Mouse (Mus musculus) embryo, embryonic 10 days (tissue): ENCODE measurements around the gene Armc7.
"Not testable (repeated sequence)": the region's sequence is repeated elsewhere in the genome, so short reads cannot be mapped to it uniquely, and the experiment has no call there.

Experiments used
- DNase-seq: peaks from one replicate; pipeline ENCODE4 v3.0.0-alpha.2; 2015; ENCODE audit warnings: low spot score

The Armc7 gene

GRCm38 (mm10) chr11:115526446-115526845 is 51.0 kb downstream of the Armc7 start:
- DNase-seq: not testable (repeated sequence)

DNA sequence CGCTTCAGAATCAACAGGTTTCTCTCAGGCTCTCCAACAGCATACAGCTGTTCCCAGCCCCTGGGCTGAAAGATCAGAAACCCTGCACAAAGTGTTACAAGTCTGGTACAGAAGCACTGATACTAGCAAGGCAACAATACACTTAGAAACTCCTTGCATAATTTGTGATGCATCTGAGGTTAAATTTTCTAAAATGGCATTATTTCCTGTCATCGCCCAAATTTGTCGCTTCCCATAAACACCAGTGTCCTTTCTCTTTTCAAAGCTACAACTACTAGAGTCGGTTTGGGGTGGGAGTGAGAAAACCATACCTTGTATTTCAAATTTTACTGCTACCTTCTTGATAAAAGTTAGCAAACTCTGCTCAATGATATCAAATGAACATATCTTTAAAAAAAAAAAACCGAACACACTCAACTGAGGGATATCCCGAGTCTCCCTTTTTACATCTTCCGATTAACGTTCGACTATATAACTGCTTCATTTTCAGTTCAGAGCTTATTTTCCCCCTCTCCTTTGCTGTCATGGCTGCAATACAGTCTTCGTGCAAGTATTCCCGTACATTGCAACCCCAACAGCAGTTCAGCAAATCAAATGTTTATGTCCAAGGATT is 59.4 kb downstream of the Armc7 start:
- no peak for DNase-seq

DNA sequence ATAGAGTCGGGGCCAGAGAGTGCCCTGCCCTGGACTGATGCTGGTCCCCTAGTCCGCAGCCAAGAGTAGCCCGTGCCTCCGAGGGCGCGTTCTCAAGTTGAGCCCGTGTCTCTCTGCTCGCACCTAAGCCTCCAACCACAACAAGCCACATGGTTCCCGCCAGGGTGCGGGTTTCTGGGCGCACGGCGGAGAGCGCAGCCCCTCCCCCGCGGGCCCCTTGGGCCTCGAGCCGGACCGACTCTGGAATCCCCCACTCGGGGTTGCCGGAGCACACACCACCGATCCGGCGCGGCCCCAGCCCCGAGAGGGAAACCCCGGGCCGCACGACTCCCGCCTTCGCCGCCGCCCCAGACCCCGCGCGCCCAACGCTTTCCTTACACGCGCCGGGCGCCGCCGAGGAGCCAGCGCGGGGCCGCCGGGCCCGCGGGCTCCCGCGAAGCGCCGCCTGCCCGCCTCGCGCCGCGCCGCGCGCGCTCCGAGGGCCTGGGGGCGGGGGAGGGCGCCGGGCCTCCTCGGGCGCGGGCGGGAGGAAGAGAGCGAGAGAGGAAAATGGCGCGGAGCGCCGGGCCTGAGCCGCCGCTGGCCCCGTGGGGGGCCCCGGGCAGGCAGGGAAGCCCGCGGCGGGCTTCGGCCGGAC is 60.1 kb downstream of the Armc7 start:
- DNase-seq: peak; percentile 54

DNA sequence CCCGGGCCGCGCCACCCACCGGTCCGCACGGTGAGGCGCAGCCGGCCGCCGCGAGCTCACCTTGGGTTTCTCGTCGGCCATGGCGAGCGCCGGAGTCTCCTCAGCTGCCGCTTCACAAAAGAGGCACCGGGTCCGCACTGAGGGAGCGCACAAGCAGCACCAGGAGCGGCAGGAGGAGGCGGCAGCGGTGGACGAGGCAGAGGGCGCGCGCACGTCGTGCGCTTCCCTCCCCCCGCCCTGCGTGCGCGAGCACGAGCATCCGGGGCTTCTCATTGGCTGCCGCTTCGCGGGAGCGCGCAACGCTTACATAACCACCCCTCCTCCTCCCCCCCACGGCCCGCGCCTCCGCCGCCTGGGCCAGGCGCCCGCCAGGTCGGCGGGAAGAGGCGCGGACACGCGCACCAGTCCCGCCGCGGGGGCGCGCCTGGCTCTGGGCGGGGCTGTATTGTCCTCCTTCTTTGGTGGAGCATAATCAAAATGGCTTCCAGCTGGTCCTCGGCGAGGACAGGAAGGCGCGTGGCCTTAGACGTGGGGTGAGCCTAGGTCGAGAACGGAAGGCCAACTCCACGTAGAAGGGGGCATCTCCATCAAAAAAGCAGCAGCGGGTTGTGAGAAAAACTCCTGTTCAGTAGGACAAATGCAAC is 60.7 kb downstream of the Armc7 start, which contains the start of gene Sumo2:
Gene Sumo2, minus strand, starts transcription at position 239 of the 644 bp plus-strand sequence.
- peak; percentile 95 for DNase-seq

- peak; percentile 28 for DNase-seq
Observed at GRCm38 (mm10) chr11:115536856-115537568, 61.5 kb downstream of the Armc7 start.

DNA sequence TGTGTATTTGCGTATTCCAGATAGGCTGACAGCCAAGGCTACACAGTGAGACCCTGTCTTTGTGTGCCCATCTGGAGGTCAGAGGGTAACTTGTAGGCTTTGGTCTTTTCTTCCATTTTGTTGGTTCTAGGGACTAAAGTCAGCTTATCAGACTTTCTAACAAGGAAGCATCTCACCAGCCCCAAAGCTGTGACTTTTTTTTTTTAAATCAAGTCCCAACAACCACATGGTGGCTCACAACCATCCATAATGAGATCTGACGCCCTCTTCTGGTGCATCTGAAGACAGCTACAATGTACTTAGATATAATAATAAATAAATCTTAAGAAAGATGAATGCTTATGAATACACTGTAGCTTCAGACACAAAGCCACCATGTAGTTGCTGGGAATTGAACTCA is 62.6 kb downstream of the Armc7 start:
- DNase-seq: no peak
